Mouse (Mus musculus) gonadal fat pad, adult 2 months (tissue): Measurements from ENCODE around the gene Lmod1. TPM values are rescaled to one million over a fixed set of nuclear protein-coding genes. Genes with fewer than 3 reads are reported as not detected.
A peak's percentile ranks its signal among the peaks of the same experiment; 100 is the strongest.
"Not testable (repeated sequence)": the region's sequence is repeated elsewhere in the genome, so short reads cannot be mapped to it uniquely, and the experiment has no call there.

Source experiments
- DNase-seq: peaks from one replicate; pipeline ENCODE4 v3.0.0-alpha.2; 2012; ENCODE audit warnings: low read depth
- polyA plus RNA-seq: library from polyadenylated mRNA; depleted of rRNA; stranded (reverse); fragments of >200 nt; gene quantifications from 2 replicates; pipeline ENCODE4 v1.2.3, GENCODE M21; 2012

Gene Lmod1
- polyA plus RNA-seq, 1 experiment: 14.1 TPM

DNA sequence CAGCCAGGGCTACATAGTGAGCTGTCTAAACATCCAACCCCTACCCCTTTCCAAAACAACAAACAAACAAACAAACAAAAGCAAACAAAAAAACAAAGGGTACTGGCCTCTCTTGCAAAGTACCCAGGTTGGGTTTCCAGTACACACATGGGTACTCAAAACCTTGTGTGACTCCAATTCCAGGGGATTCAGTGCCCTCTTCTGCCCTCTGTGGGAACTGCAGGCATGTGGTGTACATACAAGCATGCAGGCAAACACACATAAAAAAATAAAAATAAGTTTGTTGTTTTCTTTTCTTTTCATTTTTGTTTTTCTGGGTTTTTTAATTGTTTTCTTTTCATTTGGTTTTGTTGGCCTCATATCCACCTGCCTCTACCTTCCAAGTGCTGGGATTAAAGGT lies 37.5 kb downstream of the Lmod1 start:
- DNase-seq: no peak

DNA sequence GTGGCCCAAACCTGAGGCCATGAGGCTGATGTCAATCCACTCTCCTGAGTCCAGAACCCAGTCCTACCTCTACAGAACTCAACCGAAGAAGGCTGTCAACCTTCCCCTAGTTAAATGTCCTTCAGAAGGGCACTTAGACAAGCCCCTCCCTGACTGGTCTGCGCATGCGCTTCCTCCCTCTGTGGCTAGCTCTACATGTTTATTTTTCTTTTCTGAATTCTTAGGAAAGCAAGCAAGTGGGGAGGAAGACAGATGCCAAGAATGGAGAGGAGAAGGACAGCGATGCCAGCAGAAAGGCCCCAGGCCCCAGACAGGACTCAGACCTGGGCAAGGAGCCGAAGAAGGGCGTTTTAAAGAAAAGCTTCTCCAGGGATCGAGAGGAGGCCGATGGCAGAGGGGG lies 38.8 kb downstream of the Lmod1 start:
- no peak for DNase-seq

DNA sequence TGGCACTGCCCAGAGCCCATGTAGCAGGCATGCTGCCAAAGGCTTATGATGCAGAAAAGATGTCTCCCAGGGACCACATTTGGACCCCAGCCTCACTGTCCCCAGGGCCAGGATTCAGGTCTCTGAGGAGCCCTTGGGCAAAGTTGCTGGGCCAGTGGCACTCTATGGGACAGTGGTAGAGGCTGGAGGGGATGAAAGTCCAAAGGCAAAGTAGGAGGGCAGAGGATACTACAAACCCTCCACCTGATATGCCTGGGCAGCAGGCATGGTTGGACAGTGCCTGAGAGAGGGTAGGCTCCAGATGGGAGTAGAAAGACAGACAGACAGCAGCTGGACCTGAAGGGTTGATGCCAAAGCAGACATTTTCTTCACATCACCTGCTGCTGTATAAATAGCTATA lies 41.8 kb downstream of the Lmod1 start:
- DNase-seq: no peak

DNA sequence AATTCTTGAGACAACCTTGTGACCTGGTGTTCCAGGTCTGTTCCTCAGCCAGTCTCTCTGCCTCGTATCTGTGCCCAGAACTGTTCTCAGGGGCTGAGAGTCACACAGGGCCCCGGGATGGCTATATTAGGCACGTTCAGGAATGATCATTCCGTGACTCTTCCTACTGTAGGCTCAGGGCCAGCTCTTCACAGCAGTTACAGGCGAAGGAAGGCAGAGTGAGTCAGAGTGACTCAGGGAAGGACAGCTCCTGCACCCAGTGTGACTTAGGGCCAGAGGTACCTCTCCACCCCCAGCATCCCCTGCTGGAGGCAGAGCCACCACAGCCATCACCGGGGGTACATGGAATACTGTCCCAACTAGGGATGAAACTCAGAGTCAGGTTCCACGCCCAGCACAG lies 42.4 kb downstream of the Lmod1 start:
- DNase-seq: no peak

DNA sequence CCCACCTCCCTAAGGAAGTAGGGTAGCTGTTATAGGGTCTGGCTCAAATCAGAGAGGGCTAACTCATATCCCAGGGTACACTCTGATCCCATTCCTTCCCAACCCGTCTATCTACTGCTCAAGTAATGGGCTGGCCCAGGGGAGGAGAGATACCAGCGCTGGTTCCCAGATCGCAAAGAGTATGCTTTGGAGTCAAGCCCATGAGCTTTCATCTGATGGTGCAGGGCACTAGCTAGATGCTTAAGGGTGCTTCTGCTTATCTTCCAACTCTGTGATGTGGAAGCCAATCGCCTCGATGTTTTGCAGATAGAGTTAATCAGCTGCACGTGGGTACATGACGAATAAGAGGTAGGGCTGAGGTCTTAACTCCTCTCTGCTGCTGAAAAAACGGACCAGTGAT lies 43.0 kb downstream of the Lmod1 start:
- DNase-seq: no peak

DNA sequence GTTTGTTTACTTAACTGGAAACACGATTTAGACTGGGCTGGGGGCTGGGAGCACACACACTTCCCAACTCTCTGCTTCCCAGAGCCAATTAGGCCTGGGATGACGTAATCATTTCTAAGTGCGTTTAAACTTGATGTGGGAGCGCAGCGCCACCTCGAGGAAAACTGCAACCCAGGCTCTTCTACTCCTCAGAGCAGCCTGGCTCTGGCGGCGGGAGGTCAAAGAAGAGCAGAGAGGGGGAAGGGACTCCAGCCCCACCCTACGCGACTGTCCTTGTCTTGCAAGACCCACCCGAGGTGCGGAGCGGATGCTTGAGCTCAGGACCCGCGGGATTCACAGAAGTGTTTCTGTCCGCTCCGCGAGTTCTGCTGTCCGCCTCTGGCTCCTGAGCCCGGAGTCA lies 43.6 kb downstream of the Lmod1 start:
- DNase-seq: peak; percentile 41

DNA sequence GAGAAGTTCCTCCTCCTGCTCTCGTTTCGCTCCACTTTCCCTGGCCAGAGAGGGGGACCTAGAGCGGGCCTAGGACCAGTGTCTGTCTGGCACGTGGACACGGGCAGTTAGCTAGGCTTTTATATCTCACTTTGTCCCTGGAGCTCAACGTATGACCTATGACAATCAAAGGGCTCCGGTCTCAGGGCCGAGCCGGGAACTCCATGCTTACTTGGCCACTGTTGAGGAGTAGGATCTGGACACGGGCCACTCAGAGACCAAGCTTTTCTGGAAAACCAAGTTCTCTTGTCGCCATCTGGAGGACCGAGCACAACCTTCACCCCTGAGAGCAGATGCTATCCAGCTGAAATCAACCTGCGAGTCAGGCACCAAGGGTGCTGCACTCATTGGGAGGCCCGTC lies 44.4 kb downstream of the Lmod1 start:
- no peak for DNase-seq

DNA sequence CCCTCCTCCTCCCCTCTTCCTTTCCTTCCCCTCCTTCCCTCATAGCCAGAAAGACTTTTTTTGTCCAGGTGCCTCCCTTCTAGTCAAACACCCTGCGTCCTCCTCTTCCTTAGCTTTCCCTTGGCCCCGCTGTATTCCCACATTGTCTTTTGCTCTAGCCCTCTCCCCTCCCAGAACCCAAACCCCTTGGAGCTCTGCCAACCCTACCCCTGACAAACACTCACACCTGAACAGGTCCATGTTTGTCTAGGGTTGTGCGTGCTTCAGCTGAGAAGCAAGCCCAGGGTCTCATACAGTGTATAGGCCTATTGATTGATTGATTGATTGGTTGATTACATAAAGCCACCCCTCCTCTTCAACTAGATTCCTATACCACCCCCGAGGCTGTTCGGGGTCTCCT lies 44.8 kb downstream of the Lmod1 start:
- no peak for DNase-seq

DNA sequence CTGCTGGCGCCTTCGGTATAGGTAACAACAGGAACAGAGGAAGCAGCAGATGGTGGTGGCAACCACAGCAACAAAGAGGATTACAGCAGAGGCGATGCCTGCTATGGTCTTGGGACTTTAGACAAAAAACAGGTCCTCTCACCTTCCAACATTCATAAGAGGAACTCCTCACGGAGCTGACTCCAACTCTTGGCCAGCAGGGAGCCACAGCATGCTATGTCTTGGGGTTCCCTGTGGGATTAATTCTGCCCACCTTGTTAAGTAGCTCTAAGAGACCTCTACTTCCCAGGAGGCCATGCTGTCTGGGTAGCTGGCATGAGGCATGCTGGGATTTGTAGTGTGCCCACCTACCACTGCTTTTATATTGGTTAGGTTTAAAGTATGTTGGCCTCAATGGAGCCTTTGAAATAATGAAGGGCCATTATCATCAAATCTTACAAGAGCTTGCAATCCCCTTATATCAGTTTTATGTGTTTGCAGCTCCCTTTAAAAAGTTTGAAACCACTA lies 48.6 kb downstream of the Lmod1 start:
- DNase-seq: no peak

DNA sequence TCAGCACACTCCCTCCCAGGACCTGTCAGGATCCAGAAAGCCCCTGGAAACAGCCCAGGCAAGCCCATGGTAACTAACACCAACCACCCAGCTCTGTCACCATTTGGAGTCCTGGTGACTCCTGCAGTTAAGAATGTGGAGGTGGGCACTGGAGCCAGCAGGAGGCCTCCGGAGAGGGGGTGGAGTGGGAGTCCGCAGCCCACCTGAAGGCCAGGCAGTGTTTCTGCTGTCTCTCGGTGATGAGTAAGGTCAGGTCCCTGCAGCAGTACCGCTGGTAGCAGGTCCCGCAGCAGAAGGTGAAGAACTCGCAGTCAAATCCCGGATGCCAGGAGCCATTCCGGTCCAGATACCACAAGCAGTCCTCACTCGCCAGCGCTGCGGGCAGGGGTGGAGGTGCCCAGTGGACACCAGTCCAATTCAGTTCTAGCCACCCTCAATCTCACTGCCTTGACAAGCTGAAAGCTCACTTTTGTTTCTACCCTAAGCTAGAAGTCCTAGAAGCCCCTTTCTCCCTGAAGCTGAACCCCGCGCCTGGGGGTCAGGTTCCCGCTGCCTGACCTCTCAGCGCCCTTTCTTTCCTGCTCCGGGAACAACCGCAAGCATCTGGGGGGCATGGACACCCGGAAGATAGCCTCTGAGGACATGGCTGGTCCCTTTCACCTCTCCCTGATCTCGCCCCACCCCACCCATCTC lies 49.7 kb downstream of the Lmod1 start:
- DNase-seq: no peak

DNA sequence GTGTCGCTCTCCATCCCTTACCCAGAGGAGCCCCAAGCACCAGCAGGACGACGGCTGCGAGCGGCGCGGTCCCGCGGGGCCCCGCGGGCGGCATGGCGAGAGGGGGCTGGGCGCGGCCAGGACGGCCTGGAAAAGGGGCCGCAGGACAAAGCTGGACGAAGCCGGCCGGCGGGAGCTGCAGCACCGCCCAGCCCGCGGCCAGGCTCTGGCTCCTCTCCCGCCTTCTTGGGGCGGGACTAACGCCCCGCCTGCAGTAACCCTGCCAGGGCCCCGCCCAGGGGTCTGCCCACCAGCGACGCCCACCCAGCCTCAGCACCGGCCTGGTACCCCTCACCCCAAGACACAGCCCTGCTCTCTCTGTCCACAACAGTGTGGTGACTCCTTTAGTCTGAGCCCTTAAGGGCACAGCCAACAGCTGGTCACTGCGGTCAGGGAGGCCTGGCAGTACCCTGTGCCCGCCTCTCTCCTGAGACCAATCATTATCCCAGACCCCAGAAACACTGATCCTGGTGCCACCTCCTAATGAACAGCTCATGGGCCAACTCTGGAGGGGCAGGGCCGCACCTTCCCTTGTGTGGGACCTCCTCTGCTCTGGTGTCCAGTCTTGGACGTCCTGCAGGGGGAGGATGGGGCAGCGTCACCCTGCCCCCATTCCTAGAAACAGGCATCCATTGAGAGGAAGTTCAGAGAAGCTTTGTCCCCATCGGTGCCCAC lies 50.4 kb downstream of the Lmod1 start, which contains the start of gene Shisa4:
Gene Shisa4, minus strand, starts transcription at position 370 of the 714 bp plus-strand sequence.
- no peak for DNase-seq

DNA sequence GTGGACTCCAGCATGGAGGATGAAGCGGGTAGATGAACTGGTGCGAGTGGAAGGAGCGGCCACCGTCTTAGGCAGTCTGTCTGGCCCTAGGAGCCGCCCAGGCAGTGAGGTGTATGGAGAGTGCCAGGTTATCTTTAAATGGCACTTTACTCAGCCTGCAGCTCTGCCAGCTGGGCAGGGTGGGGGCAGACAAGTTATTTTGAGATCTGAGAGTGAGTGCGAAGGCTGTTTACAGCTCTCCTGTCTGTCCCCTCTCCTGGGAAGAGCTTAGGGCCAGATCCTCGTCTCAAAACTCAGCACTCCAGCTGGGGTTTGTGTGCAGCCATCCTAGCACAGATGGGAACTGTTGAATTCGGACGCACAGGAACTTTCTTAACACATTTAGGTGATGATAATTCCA lies 54.0 kb downstream of the Lmod1 start:
- no peak for DNase-seq

DNA sequence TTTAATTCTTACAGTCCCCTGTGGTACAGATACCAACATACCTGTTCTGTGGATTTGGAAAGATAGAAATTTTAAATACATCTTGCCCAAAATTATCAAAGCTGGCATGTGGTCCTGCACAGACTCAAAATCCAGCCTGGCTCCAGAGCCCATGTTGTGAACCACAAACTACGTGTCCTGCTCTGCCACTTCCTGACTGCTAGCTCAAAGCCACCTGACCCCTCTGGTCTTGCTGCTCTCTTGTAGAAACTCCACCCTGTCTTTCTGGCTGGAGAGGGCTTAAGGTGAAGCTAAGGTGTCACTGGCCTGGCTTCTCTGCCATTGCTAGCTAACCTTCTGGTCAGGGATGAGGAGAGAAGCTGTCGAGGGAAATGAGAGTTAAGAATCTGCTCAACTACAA lies 54.4 kb downstream of the Lmod1 start:
- DNase-seq: no peak

DNA sequence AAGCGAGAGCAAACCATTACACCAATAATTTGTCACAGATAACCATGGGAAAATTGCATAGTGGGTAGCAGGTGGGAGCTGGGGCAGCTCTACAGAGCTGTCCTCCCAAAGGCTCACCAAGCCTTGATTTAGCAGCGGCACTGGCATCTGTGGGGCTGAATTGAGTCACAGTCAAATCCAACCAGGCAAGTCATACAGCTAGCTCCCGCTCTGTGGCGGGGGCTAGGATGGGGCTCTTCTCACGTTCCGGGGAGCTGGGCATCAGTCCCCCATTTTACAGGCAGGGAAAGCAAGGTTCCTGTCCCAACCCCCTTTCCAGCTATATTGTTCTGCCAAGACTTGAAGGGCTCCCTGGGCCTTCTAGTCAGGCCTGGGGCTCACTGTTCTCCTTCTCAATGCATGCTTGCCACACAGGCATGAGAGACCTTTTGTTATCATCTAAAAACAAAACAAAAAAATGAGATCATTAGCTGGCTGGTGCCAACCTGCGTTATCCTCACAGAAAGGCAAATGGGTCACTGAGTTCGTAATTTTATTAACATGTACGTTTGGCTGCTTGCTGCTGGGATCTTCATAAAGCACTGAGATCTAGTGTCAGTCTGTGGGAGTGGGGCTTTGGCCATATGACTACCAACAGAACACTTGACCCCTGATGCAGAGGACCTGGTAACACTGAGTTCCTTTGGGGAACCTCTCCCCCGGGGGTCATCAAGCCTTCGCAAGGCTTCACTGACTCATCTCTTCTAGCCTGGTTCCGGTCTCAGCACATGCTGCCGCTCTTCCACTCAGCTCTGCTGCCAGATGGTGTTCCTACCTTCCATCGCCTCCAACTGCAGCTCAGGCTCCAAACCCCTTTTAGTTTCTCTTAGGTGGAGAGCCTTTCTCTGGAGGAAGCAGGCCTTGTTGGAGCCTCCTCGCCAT lies 55.7 kb downstream of the Lmod1 start:
- no peak for DNase-seq

DNA sequence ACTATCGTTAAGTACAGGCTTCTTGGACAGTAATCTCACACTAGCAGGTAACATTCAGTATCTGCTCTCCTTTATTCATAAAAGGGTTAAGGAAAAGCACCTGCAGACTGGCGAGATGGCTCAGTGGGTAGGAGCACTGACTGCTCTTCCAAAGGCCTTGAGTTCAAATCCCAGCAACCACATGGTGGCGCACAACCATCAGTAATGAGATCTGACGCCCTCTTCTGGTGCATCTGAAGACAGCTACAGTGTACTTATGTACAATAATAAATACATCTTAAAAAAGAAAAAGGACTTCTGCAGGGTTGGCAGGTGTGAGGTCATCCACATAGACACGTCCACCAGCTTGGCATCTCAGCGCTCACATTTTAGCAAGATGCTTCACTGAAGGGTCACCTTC lies 57.0 kb downstream of the Lmod1 start:
- DNase-seq: not testable (repeated sequence)

DNA sequence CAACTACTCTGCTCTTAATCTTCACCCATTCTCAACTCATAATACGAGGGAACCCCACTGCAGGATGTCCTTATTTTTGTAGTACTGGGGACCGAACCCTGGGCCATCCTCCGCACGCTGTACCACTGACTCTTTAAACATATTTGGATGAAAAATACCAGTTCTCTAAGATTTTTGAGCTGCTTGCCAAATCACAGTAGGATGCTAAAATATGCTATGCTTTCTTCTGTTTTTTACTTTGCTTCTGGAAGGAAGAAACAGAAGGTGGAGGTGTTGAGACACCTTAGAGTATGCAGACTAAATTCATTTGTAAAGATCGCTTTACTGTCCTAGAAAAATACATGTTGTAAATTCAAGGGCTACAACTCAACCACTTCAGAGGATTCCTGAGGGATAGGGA lies 59.6 kb downstream of the Lmod1 start:
- DNase-seq: no peak

DNA sequence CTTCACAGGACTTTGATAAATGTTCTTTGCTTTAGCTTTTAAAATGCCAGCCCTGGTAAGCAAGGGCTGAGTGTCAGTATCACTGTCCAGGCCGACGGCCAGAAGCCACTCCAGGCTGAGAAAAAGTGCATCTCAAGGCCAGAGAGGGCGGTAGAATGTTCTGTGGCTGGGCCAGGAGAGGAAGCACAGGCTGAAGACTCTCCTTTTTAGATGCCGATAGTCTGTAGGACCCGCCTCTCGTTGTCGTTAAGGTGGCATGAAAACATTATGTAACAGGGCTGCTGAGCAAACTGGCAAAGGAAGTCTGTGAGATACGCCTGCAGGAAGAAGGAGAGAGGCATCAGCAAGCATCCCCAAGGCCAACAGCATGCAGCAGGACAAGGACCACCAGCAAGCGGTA lies 60.6 kb downstream of the Lmod1 start:
- no peak for DNase-seq

DNA sequence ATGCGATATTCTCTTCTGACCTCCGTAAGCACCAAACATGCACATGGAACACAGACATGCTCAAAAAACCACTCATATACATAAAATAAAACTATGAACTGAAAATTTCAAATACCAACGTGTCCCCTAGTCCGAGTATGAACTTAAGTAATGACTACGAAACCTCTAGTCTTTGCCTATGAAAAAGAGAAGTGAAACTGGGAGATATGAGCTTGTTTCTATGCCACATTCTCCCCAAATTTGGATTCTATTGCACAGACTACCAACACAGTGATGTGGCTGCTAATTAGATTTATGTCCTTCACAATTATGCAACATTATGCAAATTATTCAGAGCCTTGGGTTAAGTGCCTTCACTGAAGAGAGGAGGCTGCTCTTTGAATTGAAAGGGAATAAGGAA lies 74.9 kb downstream of the Lmod1 start:
- DNase-seq: no peak

DNA sequence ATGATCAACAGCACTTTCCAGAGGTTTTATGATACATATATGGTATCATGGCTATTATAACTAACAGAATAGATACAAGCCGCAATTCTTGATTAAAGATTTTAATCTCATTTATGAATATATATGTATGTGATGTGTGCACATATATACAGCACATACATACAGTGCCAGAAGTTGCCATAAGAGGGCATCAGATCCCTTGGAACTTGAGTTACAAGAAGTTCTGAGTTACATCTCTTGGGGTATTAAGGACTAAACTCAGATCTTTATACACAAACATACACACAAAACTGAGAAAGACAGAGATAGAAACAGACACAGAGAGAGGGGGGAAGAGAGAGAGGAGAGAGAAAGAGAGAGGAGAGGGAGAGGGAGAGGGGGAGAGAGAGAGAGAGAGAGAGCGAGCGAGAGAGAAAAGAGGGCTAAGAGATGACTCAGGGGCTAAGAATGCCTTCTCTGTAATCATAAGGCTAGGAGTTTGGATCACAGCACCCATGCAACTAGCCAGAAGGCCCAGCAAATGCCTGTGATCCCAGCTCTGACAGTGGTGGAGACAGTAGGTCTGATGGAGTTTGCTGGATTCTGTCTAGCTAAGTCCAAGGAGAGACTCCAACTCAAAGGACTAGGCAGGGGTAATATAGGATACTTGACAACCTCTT lies 77.0 kb downstream of the Lmod1 start:
- no peak for DNase-seq

DNA sequence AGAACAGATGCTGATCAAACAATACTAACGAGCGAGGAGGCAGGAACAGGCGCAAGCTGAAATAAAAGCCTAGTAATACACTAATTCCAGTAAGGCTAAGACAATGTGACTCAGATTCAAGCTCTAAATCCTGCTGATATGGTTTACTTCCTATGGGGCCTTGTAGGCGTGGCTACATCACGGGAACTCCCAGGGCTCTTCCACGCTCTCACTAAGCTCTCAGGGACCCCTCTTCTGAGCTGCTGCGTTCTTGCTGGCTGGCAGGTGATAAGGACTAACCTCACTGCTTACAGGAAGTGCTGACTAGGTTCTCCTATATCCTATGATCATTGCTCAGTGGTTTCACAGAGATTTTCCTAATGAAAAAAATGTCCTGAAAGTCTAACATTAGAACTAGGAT lies 80.7 kb downstream of the Lmod1 start:
- no peak for DNase-seq

DNA sequence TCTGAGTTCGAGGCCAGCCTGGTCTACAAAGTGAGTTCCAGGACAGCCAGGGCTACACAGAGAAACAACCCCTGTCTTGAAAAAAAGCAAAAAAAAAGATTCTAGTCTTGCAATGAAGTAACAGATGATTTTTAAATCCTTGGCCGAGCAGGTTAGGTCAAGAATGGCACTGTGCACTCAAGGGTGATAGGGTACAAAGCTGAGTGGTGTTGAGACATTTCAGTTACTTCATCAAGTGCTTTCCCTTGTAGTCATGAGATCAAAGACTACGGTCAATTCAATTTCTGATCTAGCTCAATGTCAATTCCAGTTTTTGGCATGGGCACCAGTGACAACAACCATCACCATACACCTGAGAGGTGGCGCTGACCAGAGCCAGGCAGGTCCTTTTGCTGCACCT lies 84.4 kb downstream of the Lmod1 start:
- no peak for DNase-seq

DNA sequence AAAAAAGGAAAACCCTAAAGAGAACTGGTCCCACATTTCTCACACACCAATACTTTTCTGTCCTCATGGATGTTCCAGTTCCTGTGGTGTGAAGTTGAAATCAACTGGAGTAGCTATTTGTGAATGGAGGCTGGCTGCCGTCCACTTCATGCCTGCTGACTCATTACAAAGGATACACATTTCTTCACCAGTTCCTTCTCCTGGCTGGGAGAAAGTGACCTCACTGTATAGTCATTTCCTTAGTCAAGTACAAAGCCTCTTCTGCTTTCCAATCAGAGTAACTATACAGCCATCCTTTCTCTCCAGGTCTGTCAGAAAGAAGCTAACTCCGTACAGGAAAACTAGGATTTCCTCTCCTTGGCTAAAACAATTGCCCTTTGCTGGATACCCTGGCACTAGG lies 86.4 kb downstream of the Lmod1 start:
- no peak for DNase-seq
